Mouse (Mus musculus) gastrocnemius, postnatal 14 days (tissue): ENCODE measurements at regions not wholly inside any gene's neighbourhood (a gene's known extent, or its start where the extent isn't known, plus 50 kb on each side); places are given as distances from the start of the nearest gene placed in this dataset.
A peak's percentile ranks its signal among the peaks of the same experiment; 100 is the strongest.

Experiments
- DNase-seq: peaks from one replicate; pipeline ENCODE4 v3.0.0; 2021; ENCODE audit warnings: mixed read lengths
- intact Hi-C: fragments of 180-260 bp; cut with DNase I; formaldehyde crosslinking; loops from one replicate; pipeline ENCODE4 v1.15.1; 2025; ENCODE audit warnings: low total_unique reads

DNA sequence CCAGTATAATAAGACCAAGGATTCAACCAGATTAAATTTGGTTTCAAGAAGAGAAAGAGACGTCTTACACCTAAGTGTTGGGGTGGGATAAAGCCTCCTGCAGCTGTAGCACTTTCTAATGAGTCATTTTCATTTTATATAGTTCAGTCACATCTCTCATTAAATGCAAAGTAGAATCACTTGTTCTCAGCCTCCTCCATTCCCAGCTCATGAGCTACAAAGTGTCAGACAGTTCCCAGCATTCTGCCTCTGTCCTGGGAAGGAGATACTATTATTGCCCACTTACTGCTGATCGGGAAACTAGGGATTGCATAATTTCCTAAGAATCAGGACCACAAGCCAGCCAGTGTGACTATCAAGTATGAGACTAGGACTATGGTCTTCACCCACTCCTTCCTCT is 158.9 kb downstream of the Tph2 start:
- no peak for DNase-seq
- intact Hi-C loops = no loop called here

DNA sequence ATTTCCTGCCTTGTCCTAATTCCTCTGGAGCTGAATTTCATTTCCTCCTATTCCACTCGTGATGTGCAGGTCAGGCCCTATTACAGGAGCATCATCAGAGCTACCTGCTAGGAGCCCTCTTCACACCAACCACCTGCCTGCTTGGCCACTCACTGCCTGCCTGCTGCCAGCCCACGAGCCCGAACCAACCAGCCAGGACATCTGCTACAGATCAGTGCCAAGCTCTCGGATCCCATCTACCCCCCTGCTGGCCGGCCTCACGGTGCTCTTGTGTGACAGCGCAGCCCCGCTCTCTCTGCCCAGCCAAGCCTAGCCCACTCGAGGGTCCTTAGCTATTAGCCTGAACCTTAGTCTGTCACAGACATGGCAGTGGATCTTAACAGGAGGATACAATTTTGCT is 165.4 kb downstream of the Tph2 start:
- DNase-seq = no peak
- intact Hi-C loops = no loop called here

DNA sequence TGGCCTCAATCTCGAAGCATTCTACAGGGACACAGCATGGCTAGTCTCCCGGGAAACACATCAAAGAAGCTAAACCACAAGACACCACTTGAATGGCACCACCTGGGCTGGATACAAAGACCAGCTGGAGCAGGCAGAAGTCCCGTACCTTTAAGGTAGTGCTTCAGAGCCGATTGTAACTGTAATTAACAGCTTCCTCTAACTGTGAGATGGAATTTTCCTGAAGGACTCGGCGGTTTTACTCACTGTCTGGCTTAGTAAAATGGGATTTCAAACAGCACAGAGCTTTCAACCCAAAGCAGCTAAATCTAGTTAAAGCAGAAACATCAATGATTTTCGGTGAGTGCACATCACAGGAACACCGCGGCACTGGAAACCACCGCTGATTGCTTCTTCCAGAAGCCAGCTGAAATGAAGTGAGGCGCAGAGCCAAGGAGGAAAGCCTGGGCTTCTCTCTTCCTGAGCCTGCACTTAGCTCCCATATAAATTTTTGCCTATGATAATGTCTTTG is 171.3 kb downstream of the Tph2 start:
- intact Hi-C loops = no loop called here
- no peak for DNase-seq

DNA sequence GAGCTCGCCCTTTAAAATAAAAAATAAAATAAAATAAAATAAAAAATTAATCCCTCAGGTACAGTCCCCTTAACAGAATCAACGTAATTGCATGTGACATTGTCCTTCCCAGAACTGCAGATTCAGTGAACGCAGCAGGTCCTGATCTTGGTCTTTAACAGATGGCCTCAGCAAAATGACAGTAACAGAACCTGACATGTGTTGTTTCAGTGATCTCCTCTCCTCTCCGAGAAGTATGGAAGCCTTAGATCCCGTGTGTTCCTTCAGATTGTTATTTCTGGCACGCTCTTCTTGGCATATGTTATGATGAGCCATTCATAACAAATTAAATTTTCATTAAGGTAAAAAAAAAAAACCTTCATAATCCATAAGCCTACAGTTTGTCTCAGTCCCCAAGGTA is 171.9 kb downstream of the Tph2 start:
- intact Hi-C loops = no loop called here
- no peak for DNase-seq

DNA sequence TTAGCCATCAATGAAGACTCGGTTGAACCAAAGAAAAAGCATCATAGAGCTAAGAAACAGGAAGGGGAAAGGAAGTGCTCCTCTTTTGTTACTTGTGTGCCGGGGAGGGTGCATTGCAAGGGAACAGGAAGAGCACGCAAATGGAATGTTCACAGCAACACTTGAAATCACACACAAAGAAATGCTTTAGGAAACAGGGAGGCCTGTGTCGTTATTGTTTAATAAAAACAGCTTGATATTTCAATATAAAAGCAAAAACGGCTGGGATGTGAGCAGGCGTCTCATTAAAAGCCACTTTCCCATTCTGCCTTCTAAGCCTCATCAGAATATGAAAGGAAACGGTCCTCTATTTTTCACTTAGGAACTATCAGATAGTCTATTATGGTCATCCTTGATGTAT is 172.5 kb downstream of the Tph2 start:
- intact Hi-C loops = no loop called here
- DNase-seq = no peak

DNA sequence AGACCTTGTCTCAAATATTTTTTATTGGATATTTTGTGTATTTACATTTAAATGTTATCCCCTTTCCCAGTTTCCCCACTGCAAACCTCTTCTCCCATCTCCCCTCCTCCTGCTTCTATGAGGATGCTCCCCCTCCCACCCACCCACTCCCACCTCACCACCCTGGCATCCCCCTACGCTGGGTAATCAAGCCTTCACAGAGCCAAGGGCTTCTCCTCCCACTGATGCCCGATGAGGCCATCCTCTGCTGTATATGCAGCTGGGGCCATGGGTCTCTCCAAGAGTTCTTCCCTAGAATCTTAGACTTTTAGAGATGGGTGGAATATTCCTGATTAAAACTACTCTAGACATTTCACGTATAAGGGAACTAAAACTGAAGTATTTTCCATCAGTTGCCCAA is 172.9 kb downstream of the Tph2 start:
- intact Hi-C loops = no loop called here
- no peak for DNase-seq

DNA sequence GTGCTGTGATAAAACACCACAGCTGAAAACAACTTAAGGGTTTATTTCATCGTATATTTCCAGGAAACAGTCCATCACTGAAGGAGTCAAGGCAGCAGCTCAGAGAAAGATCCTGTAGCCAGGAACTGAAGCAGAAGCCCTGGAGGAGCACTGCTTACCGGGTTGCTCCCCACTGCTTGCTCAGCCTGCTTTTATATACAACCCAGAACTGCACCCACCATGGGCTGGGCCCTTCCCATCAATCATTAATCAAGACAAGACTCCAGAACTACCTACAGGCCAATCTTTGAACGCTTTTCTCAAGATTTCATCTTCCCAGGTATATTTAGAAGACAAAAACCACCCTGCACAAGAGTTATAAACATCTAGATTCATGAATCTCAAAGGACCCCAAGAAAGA is 188.4 kb downstream of the Tph2 start:
- intact Hi-C loops = no loop called here
- no peak for DNase-seq

DNA sequence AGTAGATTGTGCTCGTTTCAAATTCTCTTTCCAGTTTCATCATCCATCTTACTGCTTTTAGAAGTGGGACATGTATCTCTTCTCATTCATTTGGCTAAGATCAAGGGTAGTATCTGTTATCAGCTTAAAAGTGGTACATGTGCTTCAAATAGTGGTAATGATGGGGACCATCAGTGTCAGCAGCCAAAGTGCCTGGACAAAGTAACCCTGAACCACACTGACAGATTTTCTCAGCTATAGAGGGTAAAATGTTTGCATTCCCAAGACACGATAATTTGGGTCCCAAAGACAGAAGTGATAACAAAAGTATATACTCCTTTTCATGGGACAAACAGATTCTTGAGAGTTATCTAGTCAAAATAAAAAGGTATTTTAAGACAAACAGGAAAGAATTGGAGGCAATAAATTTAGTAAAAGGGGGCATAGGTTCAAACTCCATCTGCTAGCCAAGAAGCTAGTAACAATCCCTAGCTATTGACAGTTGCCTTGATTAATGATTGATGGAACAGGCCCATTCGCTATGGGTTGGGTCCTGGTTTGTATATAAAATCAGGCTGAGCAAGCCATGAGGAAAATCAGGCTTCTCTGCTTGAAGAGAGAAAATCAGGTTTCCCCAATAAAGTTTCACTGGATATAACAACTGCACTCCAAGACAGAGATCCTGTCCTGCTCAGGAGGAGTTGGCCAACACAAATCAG is 189.5 kb downstream of the Tph2 start:
- intact Hi-C loops = no loop called here
- no peak for DNase-seq

DNA sequence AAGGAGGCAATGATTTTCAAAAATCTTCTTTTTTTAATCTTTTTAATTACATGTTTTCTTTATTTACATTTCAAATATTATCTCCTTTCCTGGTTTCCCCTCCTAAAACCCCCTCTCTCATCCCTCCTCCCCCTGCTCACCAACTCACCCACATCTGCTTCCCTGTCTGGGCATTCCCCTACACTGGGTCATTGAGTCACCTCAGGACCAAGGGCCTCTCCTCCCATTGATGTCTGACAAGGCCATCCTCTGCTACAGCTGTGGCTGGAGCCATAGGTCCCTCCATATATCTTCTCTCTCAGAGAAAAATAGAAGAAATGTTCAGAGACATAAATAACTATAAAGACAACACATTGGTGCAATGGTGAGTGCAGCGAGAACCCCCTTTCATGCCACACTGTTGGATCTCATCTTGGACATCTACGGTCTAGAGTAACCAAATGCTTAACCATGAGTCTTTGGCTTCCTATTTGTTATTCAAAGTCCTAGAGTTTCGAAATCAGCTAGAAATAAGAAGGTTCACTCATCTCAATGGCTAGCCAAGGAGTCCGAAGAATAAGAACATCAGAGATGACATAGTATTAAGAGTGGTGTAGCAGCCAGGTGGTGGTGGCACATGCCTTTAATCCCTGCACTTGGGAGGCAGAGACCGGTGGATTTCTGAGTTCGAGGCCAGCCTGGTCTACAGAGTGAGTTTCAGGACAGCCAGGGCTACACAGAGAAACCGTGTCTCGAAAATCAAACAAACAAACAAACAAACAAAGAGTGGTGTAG is 186.5 kb upstream of the Trhde start:
- intact Hi-C loops = no loop called here
- DNase-seq = no peak

DNA sequence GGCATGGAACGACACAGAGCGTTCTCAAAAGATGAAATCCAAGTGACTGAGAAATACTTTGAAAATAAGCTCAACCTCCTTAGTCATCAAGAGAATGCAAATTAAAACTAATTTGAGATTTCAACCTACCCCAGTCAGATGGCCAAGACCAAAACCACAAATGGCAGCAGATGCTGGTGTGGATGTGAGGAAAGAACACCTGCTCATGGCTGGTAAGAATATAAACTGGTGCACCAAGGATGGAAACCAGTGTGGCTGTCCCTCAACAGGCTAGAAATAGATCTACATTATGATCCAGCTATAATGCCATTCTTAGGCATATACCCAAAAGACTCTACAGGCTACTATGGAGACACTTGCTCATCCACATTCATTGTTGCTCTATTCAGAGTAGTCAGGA is 170.3 kb upstream of the Trhde start:
- intact Hi-C loops = no loop called here
- no peak for DNase-seq

DNA sequence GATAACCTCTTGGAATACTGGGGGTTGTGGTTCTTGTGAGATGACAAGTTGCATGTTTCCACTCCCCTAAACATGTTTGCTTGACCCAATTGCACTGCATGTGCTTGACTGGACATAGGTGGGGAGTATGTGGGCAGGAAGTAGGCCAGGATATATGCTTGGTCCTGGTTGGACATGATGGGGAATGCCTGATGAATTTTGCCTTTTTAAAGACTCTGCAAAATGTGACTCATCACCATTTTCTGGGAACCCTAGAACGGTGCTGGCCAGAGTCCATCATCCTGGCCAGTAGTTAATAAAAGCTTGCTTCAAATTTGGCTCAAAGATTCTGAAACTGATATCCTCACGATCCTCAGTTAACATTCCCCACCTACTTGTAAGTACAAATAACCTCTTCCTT is 161.5 kb upstream of the Trhde start:
- intact Hi-C loops = no loop called here
- peak; percentile 26 for DNase-seq

DNA sequence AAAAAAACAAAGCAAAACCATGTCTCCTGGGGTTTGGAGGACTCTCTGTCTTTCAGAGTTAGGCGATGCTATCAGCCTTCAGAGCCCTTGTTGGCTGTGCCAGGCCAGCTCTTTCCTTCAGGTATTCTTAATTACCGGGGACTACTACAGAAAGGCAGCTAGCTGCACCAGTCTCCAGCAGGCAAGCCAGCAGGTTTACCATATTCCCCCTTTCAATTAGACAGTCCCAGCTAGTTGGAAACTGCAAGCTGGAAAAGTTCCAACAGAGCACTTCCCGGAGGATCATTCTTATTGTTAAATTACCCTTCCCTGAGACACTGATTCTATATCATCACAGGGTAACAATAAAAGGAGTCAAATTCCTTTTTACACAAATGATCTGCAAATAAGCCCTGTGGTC is 155.8 kb upstream of the Trhde start:
- intact Hi-C loops = no loop called here
- no peak for DNase-seq

DNA sequence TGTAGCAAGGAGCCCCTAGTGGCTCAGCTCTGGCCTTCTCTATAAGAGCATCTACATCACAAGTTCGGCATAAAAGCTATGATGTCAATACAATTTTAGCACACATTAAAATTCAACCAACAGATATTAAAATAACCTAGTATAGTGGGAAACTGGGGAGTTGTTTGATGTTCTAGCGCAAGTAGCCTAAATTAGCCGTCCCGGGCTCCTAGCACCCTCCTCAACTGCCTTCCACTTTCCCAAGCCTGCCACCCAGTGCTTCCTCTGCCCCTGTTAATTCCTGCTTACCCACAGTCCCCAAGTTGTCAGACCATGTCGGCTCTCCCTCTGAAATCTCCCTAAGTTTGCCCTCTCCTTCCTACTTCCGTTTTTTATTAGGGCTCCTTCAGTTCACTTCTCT is 154.2 kb upstream of the Trhde start:
- DNase-seq = no peak
- intact Hi-C loops = no loop called here

DNA sequence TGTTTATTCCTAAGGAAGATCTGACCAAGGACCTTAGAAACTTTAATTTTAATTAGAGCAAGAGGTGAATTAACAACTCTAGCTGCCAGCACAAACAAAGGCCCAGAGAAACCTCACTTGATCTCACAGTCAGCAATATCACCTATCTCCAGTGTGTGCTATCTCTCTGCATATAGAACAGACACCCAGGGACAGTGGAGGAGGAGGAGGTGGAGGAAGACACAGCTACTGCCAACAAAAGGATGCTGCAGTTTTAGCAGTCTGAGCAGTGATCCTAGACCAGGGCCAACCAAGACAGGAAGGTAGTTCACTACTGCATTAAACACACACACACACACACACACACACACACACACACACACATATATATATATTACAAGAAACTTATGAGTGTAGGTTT is 153.5 kb upstream of the Trhde start:
- intact Hi-C loops = no loop called here
- DNase-seq = no peak

DNA sequence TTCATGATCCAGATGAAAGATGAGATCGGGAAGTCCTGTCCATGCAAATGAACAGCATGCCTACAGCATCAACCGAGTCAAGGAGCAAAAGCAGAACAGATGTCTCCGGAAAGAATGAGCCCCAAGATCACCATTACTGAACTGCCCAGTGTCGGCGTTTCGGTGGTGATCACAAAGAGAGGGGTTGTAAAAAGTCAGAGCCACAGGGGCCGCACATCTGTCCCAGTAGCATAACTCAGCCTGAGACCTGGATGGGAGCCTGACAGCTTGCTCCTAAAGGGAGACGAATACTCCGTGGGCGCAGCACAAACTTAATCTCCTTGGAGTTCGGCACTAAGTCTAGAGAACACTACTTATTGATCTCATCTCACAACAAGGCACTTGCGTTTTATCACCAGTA is 151.3 kb upstream of the Trhde start:
- DNase-seq = no peak
- intact Hi-C loops = no loop called here

DNA sequence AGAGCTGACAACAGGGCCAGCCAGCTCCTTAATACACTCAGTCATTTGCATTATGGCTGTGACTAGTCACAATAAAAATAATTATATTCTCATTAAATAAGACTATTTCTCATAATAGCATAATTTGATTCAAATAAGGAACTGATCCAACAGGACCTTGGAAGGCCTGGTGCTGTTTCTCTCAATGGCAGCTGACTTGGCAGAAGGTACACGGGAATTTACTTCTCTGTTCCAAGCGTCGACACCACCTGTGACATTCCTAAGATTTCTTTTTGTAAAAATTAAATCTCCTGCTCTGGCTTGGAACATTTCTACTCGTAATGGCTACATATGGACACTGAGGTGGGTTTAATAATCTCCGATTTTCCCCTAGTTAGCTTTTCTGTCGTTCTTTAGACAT is 147.1 kb upstream of the Trhde start:
- DNase-seq = no peak
- intact Hi-C loops = no loop called here

DNA sequence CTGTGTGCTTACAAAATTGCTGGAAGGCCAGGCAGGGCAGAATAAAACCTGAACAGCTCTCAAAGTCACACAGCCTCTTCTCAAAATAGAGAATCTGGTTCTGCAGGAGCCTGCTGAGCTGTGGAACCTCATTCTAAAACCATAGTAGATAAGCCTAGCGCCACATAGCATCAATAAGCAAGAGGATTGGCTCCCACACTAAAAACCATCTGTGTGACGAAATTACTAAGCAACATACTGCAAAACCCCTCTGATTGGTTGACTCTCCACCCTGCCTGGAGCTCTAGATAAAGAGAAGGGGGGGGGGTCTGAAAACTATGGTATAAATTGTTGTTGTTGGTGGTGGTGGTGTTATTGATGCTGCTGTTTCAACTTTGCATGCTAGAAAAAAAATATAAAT is 122.6 kb upstream of the Trhde start:
- intact Hi-C loops = no loop called here
- DNase-seq = no peak

DNA sequence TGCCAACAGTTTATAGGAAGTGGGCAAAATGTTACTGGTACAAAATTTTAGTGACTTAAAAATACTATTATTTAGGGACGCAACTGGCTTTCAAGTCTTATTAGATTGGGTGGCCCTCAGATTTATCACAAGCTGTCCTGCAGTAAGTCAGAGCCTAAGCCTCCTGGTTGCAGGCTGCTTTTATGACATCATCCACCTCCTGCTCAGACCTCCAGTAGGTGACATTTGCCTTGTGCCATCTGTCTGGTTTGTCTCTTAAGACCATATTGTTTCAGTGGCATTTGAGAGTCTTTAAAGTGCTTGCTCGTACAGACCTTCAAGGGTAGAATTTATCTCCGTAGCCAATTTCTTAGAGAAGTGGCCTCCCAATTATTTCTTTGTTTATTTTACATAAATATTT is 111.9 kb upstream of the Trhde start:
- DNase-seq = no peak
- intact Hi-C loops = no loop called here

DNA sequence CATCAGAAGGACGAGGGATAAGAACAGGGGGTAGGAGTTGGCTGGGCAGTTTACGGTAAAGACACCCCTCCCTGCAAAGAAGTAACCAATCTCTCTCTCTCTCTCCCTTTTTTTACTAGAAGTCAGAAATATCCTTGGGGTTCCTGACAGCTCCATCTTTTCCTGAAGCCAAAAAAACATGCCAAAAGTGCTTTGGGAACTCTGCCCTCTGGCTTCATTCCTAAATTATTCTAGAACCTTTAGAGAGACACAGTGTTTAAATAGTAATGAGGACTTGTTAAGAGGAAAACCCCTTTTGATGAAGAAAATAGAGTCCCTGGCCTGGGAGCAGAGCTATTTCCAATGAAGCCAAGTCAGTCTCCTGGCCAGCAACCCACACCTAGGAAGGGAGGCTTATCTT is 89.8 kb upstream of the Trhde start:
- intact Hi-C loops = no loop called here
- no peak for DNase-seq

DNA sequence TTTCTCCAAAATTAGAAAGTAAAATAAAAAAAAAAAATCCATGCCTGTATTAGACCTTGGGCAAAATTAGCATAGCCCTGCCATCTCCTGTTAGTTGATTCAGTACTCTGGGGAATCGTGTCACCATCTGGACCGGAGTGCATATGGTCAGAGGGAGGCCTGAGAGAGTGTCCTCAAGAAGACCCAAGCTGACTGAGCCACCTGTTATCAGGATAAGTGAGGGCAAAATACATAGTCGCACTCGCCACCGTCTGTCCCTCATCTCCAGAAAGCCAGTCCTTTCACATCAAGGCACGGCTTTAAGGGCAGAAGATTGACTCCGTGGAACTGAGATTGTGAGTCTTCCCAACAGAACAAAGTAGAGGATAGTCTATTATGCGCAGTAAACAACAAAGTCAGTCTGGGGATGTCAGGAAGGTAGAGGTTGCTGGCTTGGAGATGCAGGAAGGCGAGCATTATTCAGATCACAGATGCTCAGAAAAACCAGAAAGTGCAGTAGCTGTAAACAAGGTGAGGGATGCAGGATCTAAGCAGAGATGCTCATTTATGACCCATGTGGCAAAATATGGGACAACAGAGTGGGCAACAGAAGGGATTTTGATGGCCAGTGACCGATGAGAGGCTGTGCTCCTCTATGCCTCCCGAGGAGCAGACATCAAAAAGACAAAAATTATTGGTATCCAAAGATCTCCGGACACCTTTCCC is 88.8 kb upstream of the Trhde start:
- intact Hi-C loops = no loop called here
- DNase-seq = no peak

DNA sequence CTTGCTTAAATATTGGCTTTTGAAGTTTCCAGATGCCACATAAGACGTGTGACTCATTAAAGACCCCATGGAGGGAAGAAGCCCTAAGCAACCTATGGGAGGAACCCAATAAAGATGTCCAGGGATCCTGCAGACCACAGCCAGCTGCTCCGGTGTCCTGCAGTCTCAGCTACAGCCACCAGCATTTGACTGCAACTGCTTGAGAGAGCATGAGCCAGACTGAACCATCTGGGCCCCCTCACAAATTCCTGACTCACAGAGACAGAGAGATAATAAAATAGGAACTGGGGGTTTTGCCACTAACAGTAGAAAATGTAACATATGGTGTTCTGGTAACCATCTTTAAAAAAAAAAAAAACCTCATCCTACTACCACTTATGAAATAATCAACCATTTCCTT is 69.1 kb upstream of the Trhde start:
- DNase-seq = no peak
- intact Hi-C loops = no loop called here
